Mouse (Mus musculus) MEL (cell line): ENCODE results near the gene Nme1.

ENCODE experiments used
- CHD2 ChIP-seq: IDR thresholded peaks from 2 replicates; pipeline ENCODE4 v1.6.1; 2011; ENCODE audit warnings: low read length, improper control_type of control experiment
- CTCF ChIP-seq, 3 experiments: IDR thresholded peaks in 2 of 3; conservative IDR thresholded peaks in 1 of 3; 2 replicates each; pipeline ENCODE4 v1.5.1; 2011 to 2012; ENCODE audit warnings: low read length in 3 of 3, low read depth in 2 of 3, mild to moderate bottlenecking in 2 of 3, improper control_type of control experiment in 1 of 3, inconsistent platforms in 1 of 3, mixed read lengths in 1 of 3, moderate library complexity in 1 of 3; ENCODE audit not compliant: control insufficient read depth in 1 of 3, insufficient read depth in 1 of 3, poor library complexity in 1 of 3, severe bottlenecking in 1 of 3
- EP300 ChIP-seq, 2 experiments: IDR thresholded peaks; 2 replicates each; pipeline ENCODE4 v1.6.1; 2011; ENCODE audit warnings: improper control_type of control experiment in 2 of 2, low read length in 2 of 2, low read depth in 1 of 2, mild to moderate bottlenecking in 1 of 2
- GABPA ChIP-seq: IDR thresholded peaks from 2 replicates; pipeline ENCODE4 v1.6.1; 2012; ENCODE audit warnings: low read depth, mild to moderate bottlenecking, inconsistent platforms, low read length, improper control_type of control experiment, moderate library complexity
- GATA1 ChIP-seq: IDR thresholded peaks from 2 replicates; pipeline ENCODE4 v1.6.1; 2011; ENCODE audit warnings: low read depth, low read length, improper control_type of control experiment
- MAX ChIP-seq: IDR thresholded peaks from 2 replicates; pipeline ENCODE4 v1.6.1; 2011; ENCODE audit warnings: low read length, improper control_type of control experiment
- MXI1 ChIP-seq: IDR thresholded peaks from 2 replicates; pipeline ENCODE4 v1.6.1; 2011; ENCODE audit warnings: mild to moderate bottlenecking, low read depth, low read length, improper control_type of control experiment
- NRF1 ChIP-seq: IDR thresholded peaks from 2 replicates; pipeline ENCODE4 v1.6.1; 2014; ENCODE audit warnings: low read depth, mild to moderate bottlenecking, inconsistent platforms, low read length, improper control_type of control experiment, moderate library complexity; ENCODE audit not compliant: poor library complexity, insufficient read depth, severe bottlenecking
- POLR2A ChIP-seq, 2 experiments: IDR thresholded peaks; 2 replicates each; pipeline ENCODE4 v1.6.1; 2011 to 2012; ENCODE audit warnings: low read length in 2 of 2, mild to moderate bottlenecking in 2 of 2, control low read depth in 1 of 2, improper control_type of control experiment in 1 of 2, low read depth in 1 of 2, moderate library complexity in 1 of 2; ENCODE audit not compliant: control insufficient read depth in 1 of 2, insufficient read depth in 1 of 2, poor library complexity in 1 of 2
- POLR2AphosphoS2 ChIP-seq: IDR thresholded peaks from 2 replicates; pipeline ENCODE4 v1.6.1; 2011; ENCODE audit warnings: low read length, improper control_type of control experiment
- TAL1 ChIP-seq: IDR thresholded peaks from 2 replicates; pipeline ENCODE4 v1.6.1; 2012; ENCODE audit warnings: mild to moderate bottlenecking, inconsistent platforms, low read length, moderate library complexity, mixed read lengths
- TCF12 ChIP-seq: IDR thresholded peaks from 2 replicates; pipeline ENCODE4 v1.6.1; 2014; ENCODE audit warnings: low read depth, mild to moderate bottlenecking, inconsistent platforms, low read length, improper control_type of control experiment, moderate library complexity
- ZMIZ1 ChIP-seq: IDR thresholded peaks from 2 replicates; pipeline ENCODE4 v1.6.1; 2012; ENCODE audit warnings: low read depth, mild to moderate bottlenecking, inconsistent platforms, low read length, improper control_type of control experiment, moderate library complexity

- TF ChIP-seq NRF1 (no peak), POLR2A (IDR thresholded peaks at IDR 0.05; ENCODE audit: control insufficient read depth in 1 of 2, insufficient read depth in 1 of 2, low read depth in 1 of 2, low read length in 2 of 2, poor library complexity in 1 of 2) (no peak), CTCF (IDR thresholded peaks at IDR 0.05 in 2 of 3, conservative IDR thresholded peaks at IDR 0.05 in 1 of 3; ENCODE audit: control insufficient read depth in 1 of 3, insufficient read depth in 1 of 3, low read depth in 2 of 3, low read length in 3 of 3, poor library complexity in 1 of 3, severe bottlenecking in 1 of 3) (no peak), GATA1 (no peak), MAX (no peak), MXI1 (no peak), ZMIZ1 (no peak), EP300 (IDR thresholded peaks at IDR 0.05; ENCODE audit: low read depth in 1 of 2, low read length in 2 of 2) (no peak), CHD2 (no peak), TAL1 (no peak), POLR2AphosphoS2 (no peak), TCF12 (no peak), GABPA (no peak)
Observed at GRCm38 (mm10) chr11:93908829-93909228, 59.5 kb downstream of the Nme1 start.
